Mouse (Mus musculus) liver, adult 2 months (tissue): ENCODE results near the gene Slc17a7. TPM values are rescaled to one million over a fixed set of nuclear protein-coding genes. Genes with fewer than 3 reads are reported as not detected.
"Not testable (repeated sequence)": the region's sequence is repeated elsewhere in the genome, so short reads cannot be mapped to it uniquely, and the experiment has no call there.

Experiments used
- DNase-seq: peaks from one replicate; pipeline ENCODE4 v3.0.0-alpha.2; 2011; ENCODE audit warnings: low read depth, low spot score; ENCODE audit errors: extremely low read depth
- H3K27ac ChIP-seq: fragments of 200-500 bp; replicated peaks from 2 replicates; pipeline ENCODE4 v1.5.1; 2012; ENCODE audit warnings: low read depth, mild to moderate bottlenecking, control low read depth, inconsistent platforms, low read length; ENCODE audit not compliant: insufficient read depth
- H3K27me3 ChIP-seq: fragments of 200-500 bp; 2 replicates; pipeline ENCODE4 v1.6.1; 2012; ENCODE audit warnings: mild to moderate bottlenecking, moderate library complexity, low read length, inconsistent platforms; ENCODE audit not compliant: control insufficient read depth, insufficient read depth
- H3K36me3 ChIP-seq: fragments of 200-500 bp; 2 replicates; pipeline ENCODE4 v1.6.1; 2012; ENCODE audit warnings: low read length, inconsistent platforms; ENCODE audit not compliant: control insufficient read depth, insufficient read depth
- H3K4me1 ChIP-seq: fragments of 200-500 bp; 2 replicates; pipeline ENCODE4 v1.6.1; 2011; ENCODE audit warnings: low read length; ENCODE audit not compliant: control insufficient read depth, insufficient read depth
- H3K4me3 ChIP-seq: fragments of 200-500 bp; 2 replicates; pipeline ENCODE4 v1.5.1; 2011; ENCODE audit warnings: low read depth, mild to moderate bottlenecking, control low read depth, low read length, moderate library complexity; ENCODE audit not compliant: insufficient read depth
- H3K79me2 ChIP-seq: fragments of 200-500 bp; 2 replicates; pipeline ENCODE4 v1.6.1; 2012; ENCODE audit warnings: inconsistent platforms, mild to moderate bottlenecking, low read length, moderate library complexity; ENCODE audit not compliant: control insufficient read depth, insufficient read depth
- H3K9ac ChIP-seq: fragments of 200-500 bp; 2 replicates; pipeline ENCODE4 v1.6.1; 2012; ENCODE audit warnings: low read depth, mild to moderate bottlenecking, control low read depth, inconsistent platforms, low read length
- CTCF ChIP-seq: fragments of 200-500 bp; IDR thresholded peaks from 2 replicates; pipeline ENCODE4 v1.5.1; 2011; ENCODE audit warnings: low read depth, low read length, control low read depth
- POLR2A ChIP-seq: fragments of 200-500 bp; IDR thresholded peaks from 2 replicates; pipeline ENCODE4 v1.6.1; 2011; ENCODE audit warnings: low read length, control low read depth; ENCODE audit not compliant: insufficient read depth; ENCODE audit errors: extremely low read depth
- WGBS: fragments of 180-500 bp; shearing (Covaris S2); methylation state at CpG from one replicate; pipeline ENCODE4 v1.1.7; 2018; 5-methylcytosine and 5-hydroxymethylcytosine counted together
- polyA plus RNA-seq: library from polyadenylated mRNA; depleted of rRNA; stranded (reverse); fragments of >200 nt; gene quantifications from 2 replicates; pipeline ENCODE4 v1.2.3, GENCODE M21; 2012
- total RNA-seq: library from RNA; depleted of rRNA; stranded (reverse); fragments of >200 nt; gene quantifications from 2 replicates; pipeline ENCODE4 v1.2.3, GENCODE M21; 2014

Slc17a7 gene
- total and polyA plus RNA-seq, 2 experiments: not detected

DNA sequence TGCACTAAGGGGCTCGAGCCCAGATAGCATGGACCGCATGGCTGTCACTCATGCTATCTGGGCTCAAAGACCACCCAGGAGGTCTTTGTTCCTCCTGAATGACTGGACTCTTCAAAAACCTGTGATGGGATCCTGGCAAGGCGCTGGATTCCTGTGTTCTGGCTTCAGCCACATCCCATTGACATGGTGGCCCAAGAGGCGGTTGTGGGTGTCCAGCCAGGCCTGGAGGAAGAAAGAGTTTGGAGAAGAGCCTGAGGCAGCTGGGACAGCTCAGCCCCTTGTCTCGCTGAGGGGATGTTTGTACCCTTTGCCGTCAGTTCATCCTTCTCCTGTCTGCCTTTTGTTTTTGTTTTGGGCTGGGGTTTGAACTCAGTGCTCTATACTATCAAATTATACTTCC is 14.2 kb upstream of the Slc17a7 start:
- no peak overlapping the region for H3K4me3 ChIP-seq
- no peaks in the 10 kb centered on the region for H3K79me2 ChIP-seq
- H3K4me1 ChIP-seq: peaks cover 16% of the 10 kb centered on the region
- no peaks in the 10 kb centered on the region for H3K27me3 ChIP-seq
- no peak for DNase-seq
- peaks cover 8% of the 10 kb centered on the region; the same call in 1 of the 2 replicates for H3K36me3 ChIP-seq
- H3K27ac ChIP-seq: peak overlapping the region; percentile 92
- TF ChIP-seq CTCF (no peak), POLR2A (no peak)
- 92% methylated on average over 6 of the region's 6 CpGs for WGBS
- H3K9ac ChIP-seq: no peak overlapping the region

DNA sequence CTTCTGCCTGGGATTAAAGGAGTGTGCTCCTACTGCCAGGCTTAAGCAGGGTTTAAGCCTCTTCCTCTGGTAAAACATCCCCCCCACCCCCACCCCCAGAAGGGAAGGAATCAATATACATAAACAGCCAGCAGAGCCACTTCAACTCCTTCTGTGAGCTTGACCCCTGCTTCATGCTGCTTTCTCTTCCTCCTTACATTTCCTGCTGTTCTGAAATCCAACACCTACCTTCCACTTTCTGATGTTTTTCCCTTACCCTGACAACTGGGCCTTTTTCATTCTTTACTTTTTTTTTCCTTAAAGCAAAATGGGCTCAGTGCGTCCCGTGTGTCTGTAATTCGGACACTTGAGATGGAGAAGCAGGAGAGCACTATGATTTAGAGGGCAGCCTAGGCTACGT is 13.4 kb upstream of the Slc17a7 start:
- H3K4me3 ChIP-seq: no peak overlapping the region
- H3K36me3 ChIP-seq: peaks cover 5% of the 10 kb centered on the region; the same call in 1 of the 2 replicates
- DNase-seq: no peak
- peak overlapping the region; percentile 28 for H3K27ac ChIP-seq
- TF ChIP-seq CTCF (no peak), POLR2A (no peak)
- H3K4me1 ChIP-seq: peaks cover 16% of the 10 kb centered on the region
- H3K9ac ChIP-seq: no peak overlapping the region
- no peaks in the 10 kb centered on the region for H3K27me3 ChIP-seq
- WGBS: 89% methylated on average over 4 of the region's 4 CpGs
- H3K79me2 ChIP-seq: no peaks in the 10 kb centered on the region

- DNase-seq: no peak
- Histone ChIP-seq H3K9ac (no peak overlapping the region), H3K27me3 (no peaks in the 10 kb centered on the region), H3K27ac (no peak overlapping the region), H3K36me3 (no peaks in the 10 kb centered on the region), H3K4me3 (no peak overlapping the region), H3K4me1 (peaks cover 16% of the 10 kb centered on the region), H3K79me2 (no peaks in the 10 kb centered on the region)
- TF ChIP-seq POLR2A: no peak
- no peak for TF ChIP-seq CTCF
- 72% methylated on average over 11 of the region's 11 CpGs for WGBS
Observed at GRCm38 (mm10) chr7:45151303-45151702, 12.4 kb upstream of the Slc17a7 start.

- H3K27ac ChIP-seq, H3K36me3 ChIP-seq, H3K9ac ChIP-seq, DNase-seq, H3K27me3 ChIP-seq, H3K4me3 ChIP-seq, H3K79me2 ChIP-seq: not testable (repeated sequence)
- 73% methylated on average over 2 of the region's 2 CpGs for WGBS
- peaks cover 13% of the 10 kb centered on the region for H3K4me1 ChIP-seq
Observed at GRCm38 (mm10) chr7:45153052-45153451, 10.7 kb upstream of the Slc17a7 start.

GRCm38 (mm10) chr7:45153586-45153985 is 10.2 kb upstream of the Slc17a7 start:
- no peak for TF ChIP-seq CTCF
- TF ChIP-seq POLR2A: no peak
- no peak for DNase-seq
- no peaks in the 10 kb centered on the region for H3K79me2 ChIP-seq
- H3K36me3 ChIP-seq: no peaks in the 10 kb centered on the region
- peaks cover 9% of the 10 kb centered on the region for H3K4me1 ChIP-seq
- peak overlapping the region; percentile 97 for H3K27ac ChIP-seq
- H3K9ac ChIP-seq: peak overlapping the region; percentile 99
- WGBS: 2% methylated on average over 5 of the region's 5 CpGs
- H3K4me3 ChIP-seq: peak overlapping the region; percentile 85
- H3K27me3 ChIP-seq: no peaks in the 10 kb centered on the region

DNA sequence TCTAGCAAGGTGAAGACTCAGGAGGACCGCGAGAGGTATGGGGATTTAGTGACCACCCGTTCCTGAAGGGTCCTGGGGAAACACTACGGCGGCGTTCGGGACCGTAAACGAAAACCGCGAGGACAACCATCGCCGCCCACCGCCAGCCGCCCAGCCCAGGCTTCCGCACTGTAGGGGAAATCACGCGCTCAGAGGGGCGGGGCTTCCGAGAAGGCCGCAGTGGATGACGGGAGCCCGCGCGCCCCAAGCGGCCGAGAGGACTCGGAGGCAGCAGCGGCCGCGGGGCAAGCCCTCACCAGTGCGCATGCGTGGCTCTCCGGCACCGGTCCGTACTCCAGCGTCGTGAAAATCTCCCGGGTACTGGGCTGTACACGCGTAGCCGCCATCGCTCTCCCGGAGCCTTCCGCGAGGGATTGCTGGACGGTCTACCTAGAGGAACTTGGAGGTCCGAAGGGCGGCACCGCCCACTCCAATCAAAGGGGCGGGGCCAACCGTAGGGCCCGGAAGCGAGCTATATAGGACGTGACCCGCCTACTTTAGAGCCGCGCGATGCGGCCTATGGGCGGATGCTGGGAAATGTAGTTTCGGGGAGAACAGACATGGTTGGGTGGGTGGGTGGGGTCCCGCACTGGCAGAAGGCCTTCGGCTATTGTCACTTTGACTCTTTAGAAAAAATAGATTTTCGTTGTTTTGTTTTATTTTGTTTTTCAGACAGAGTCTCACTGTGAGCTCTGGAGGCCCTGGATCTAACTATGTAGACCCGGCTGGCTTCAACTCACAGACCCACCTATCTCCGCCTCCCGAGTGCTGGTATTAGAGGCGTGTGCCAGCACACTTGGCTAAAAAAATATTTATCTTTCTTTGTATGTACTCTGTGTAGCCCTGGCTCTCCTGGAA is 9.4 kb upstream of the Slc17a7 start, which contains the start of the genes Pih1d1 and Aldh16a1:
Pih1d1 (plus strand) TSS at position 208 of the 897 bp plus-strand sequence.
Aldh16a1 (minus strand) TSS at position 489 of the 897 bp plus-strand sequence.
- peak within 1 kb of the TSS; percentile 85 for H3K4me3 ChIP-seq
- peak; percentile 82 for DNase-seq
- peak within 1 kb of the TSS; percentile 99 for H3K9ac ChIP-seq
- H3K27ac ChIP-seq: peak within 1 kb of the TSS; percentile 97
- H3K4me1 ChIP-seq: peaks cover 5% of the 10 kb centered on the region; the same call in 1 of the 2 replicates
- peak; percentile 55 for TF ChIP-seq CTCF
- TF ChIP-seq POLR2A: peak; percentile 90
- H3K36me3 ChIP-seq: no peaks in the 10 kb centered on the region
- no peaks in the 10 kb centered on the region for H3K27me3 ChIP-seq
- whole genome bisulfite sequencing: under 1% methylated on average over 69 of the region's 69 CpGs
- no peaks in the 10 kb centered on the region for H3K79me2 ChIP-seq
